Mouse (Mus musculus): ENCODE measurements around the gene Tspan11. TPM values are rescaled to one million over a fixed set of nuclear protein-coding genes. Genes with fewer than 3 reads are reported as not detected.
A peak's percentile ranks its signal among the peaks of the same experiment; 100 is the strongest.

Gene Tspan11
- polyA plus RNA-seq, 1 experiment from 2014 or later, result 8.4 TPM

GRCm38 (mm10) chr6:127853771-127854687 lies 33.4 kb upstream of the Tspan11 start:
- Histone ChIP-seq H3K9ac (replicated peaks; ENCODE audit: low read length) (no peak overlapping the region), H3K27me3 (ENCODE audit: control insufficient read depth, insufficient read depth, low read length) (no peaks in the 10 kb centered on the region), H3K27ac (replicated peaks; ENCODE audit: low read depth, low read length) (no peak overlapping the region), H3K4me1 (ENCODE audit: control insufficient read depth, insufficient read depth, low read length) (peaks cover 20% of the 10 kb centered on the region), H3K36me3 (ENCODE audit: control insufficient read depth, insufficient read depth, low read length) (no peaks in the 10 kb centered on the region), H3K4me2 (ENCODE audit: low read length) (peak overlapping the region; percentile 7; the same call in 1 of the 2 replicates), H3K9me3 (ENCODE audit: control insufficient read depth, low read length) (no peaks in the 10 kb centered on the region), H3K4me3 (replicated peaks; ENCODE audit: low read depth, low read length) (no peak overlapping the region)
- 33% methylated on average over 16 of the region's 16 CpGs for WGBS
- peak; percentile 34; the same call in 1 of the 2 replicates for ATAC-seq (ENCODE audit: low FRiP score, low TSS enrichment)
- peak; percentile 49 for DNase-seq

- no peak overlapping the region for H3K27ac ChIP-seq (replicated peaks; ENCODE audit: low read depth, low read length)
- peaks cover 20% of the 10 kb centered on the region for H3K4me1 ChIP-seq (ENCODE audit: control insufficient read depth, insufficient read depth, low read length)
- H3K9ac ChIP-seq (replicated peaks; ENCODE audit: low read length), result no peak overlapping the region
- ATAC-seq (ENCODE audit: low FRiP score, low TSS enrichment) (no peak), DNase-seq (no peak)
- H3K27me3 ChIP-seq (ENCODE audit: control insufficient read depth, insufficient read depth, low read length), result no peaks in the 10 kb centered on the region
- H3K4me2 ChIP-seq (ENCODE audit: low read length), result no peak overlapping the region
- 90% methylated on average over 2 of the region's 2 CpGs for WGBS
- no peaks in the 10 kb centered on the region for H3K9me3 ChIP-seq (ENCODE audit: control insufficient read depth, low read length)
- no peak overlapping the region for H3K4me3 ChIP-seq (replicated peaks; ENCODE audit: low read depth, low read length)
- H3K36me3 ChIP-seq (ENCODE audit: control insufficient read depth, insufficient read depth, low read length), result no peaks in the 10 kb centered on the region
These were observed 32.7 kb upstream of the Tspan11 start for GRCm38 (mm10) chr6:127854688-127855013.

DNA sequence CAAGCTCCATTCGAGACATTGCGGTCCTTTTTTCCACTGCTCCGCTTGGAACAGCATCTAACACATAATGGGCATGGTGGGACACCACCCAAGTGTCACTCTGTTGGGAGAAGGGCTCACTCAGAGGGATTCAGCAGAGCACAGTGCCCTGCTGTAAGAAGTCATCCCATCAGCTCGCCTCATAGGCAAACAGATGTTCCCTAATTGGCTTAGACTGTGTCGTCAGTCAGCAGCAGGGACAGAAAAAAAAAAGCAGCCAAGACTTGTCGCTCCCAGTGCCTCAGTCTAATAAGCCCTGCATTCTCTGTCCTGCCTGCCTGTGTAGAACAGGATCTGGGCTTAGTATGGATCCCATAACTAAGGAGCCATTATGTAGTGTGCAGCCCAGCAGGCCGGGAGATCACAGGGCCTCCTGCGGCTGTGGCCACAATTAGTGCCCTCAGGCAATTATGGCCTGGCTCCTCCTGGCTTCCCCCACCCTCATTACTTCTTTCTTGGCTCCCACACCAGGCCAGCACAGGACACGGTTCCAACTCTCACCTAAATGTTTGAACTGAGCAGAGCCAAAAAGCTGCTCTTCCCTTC lies 31.6 kb upstream of the Tspan11 start:
- Histone ChIP-seq H3K27me3 (ENCODE audit: control insufficient read depth, insufficient read depth, low read length) (no peaks in the 10 kb centered on the region), H3K4me3 (replicated peaks; ENCODE audit: low read depth, low read length) (no peak overlapping the region), H3K27ac (replicated peaks; ENCODE audit: low read depth, low read length) (0 out of 2 replicates have a peak overlapping the region, but pooled peaks have one; percentile 38), H3K4me1 (ENCODE audit: control insufficient read depth, insufficient read depth, low read length) (peaks cover 20% of the 10 kb centered on the region), H3K9me3 (ENCODE audit: control insufficient read depth, low read length) (no peaks in the 10 kb centered on the region), H3K4me2 (ENCODE audit: low read length) (no peak overlapping the region), H3K9ac (replicated peaks; ENCODE audit: low read length) (no peak overlapping the region), H3K36me3 (ENCODE audit: control insufficient read depth, insufficient read depth, low read length) (no peaks in the 10 kb centered on the region)
- ATAC-seq (ENCODE audit: low FRiP score, low TSS enrichment), result peak; percentile 53; the same call in 1 of the 2 replicates
- WGBS, result 34% methylated on average over 9 of the region's 9 CpGs
- peak; percentile 65 for DNase-seq

DNA sequence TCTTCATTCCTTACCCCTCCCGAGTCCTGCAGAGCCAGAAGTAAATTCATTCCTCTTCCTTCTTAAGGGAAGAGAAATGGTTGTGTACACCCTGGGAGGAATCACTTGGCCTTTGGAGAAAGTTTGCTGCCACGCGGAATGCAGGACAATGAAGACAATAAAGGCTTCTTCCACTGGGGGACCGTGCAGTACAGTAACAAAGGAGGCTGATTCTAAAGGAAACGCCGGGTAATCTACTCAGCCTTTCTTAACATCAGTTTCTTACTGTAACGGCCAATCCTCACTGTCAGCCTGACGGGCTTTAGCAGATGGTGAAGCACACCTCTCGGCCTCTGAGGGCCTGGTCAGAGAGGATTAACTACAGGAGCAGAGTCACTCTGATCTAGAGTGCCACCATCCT lies 25.4 kb upstream of the Tspan11 start:
- H3K36me3 ChIP-seq (ENCODE audit: control insufficient read depth, insufficient read depth, low read length), result no peaks in the 10 kb centered on the region
- WGBS, result 20% methylated on average over 9 of the region's 9 CpGs
- ATAC-seq (ENCODE audit: low FRiP score, low TSS enrichment) (no peak), DNase-seq (peak; percentile 22)
- no peak overlapping the region for H3K9ac ChIP-seq (replicated peaks; ENCODE audit: low read length)
- no peak overlapping the region for H3K27ac ChIP-seq (replicated peaks; ENCODE audit: low read depth, low read length)
- H3K4me2 ChIP-seq (ENCODE audit: low read length), result no peak overlapping the region
- no peak overlapping the region for H3K4me3 ChIP-seq (replicated peaks; ENCODE audit: low read depth, low read length)
- H3K27me3 ChIP-seq (ENCODE audit: control insufficient read depth, insufficient read depth, low read length), result no peaks in the 10 kb centered on the region
- H3K4me1 ChIP-seq (ENCODE audit: control insufficient read depth, insufficient read depth, low read length), result no peaks in the 10 kb centered on the region; the same call in 1 of the 2 replicates
- no peaks in the 10 kb centered on the region for H3K9me3 ChIP-seq (ENCODE audit: control insufficient read depth, low read length)

DNA sequence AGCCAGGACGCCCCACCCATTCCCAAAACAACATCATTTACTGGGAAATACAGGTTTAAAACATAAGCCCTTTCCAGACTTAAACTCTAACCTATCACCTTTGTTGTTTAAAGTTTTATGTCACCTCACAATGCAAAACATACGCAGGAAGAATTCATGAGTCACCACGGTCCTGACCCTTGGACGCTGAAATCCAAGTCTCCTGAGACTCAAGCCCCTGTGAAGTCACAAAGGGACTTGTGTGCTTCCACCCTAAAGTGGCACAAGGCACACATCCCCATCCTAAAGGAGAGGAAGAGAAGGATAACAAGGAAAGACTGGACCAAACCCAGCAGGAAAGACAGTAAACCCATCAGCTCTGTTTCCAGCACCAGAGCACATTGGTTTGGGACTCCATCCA lies 22.0 kb upstream of the Tspan11 start:
- no peak for DNase-seq

DNA sequence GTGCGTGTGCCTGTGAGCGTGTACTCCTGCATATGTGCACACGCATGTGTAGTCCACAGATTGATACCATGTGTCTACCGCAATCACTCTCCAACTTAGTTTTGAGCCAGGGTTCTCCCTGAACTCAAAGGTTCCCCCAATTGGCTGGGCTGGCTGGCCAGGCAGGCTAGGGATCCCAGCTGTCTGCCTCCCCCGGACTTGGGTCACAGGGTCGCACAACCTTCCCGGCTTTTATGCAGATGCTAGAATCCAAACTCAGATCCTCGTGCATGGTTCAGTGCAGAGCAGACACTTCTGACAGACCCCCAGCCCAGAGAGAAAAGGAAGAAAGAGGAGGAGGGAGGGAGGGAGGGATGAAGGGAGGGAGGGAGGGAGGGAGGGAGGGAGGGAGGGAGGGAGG lies 18.8 kb upstream of the Tspan11 start:
- Histone ChIP-seq H3K9ac (replicated peaks; ENCODE audit: low read length) (no peak overlapping the region), H3K27ac (replicated peaks; ENCODE audit: low read depth, low read length) (no peak overlapping the region), H3K4me3 (replicated peaks; ENCODE audit: low read depth, low read length) (no peak overlapping the region), H3K4me2 (ENCODE audit: low read length) (no peak overlapping the region), H3K4me1 (ENCODE audit: control insufficient read depth, insufficient read depth, low read length) (no peaks in the 10 kb centered on the region), H3K27me3 (ENCODE audit: control insufficient read depth, insufficient read depth, low read length) (no peaks in the 10 kb centered on the region), H3K9me3 (ENCODE audit: control insufficient read depth, low read length) (no peaks in the 10 kb centered on the region), H3K36me3 (ENCODE audit: control insufficient read depth, insufficient read depth, low read length) (no peaks in the 10 kb centered on the region)
- ATAC-seq (ENCODE audit: low FRiP score, low TSS enrichment), result no peak
- DNase-seq, result no peak
- 62% methylated on average over 8 of the region's 8 CpGs for WGBS

More for the DNA sequence above, 22.0 kb upstream of the Tspan11 start:
- Histone ChIP-seq H3K9ac (replicated peaks; ENCODE audit: low read length) (no peak overlapping the region), H3K27me3 (ENCODE audit: control insufficient read depth, insufficient read depth, low read length) (no peaks in the 10 kb centered on the region), H3K9me3 (ENCODE audit: control insufficient read depth, low read length) (no peaks in the 10 kb centered on the region), H3K4me1 (ENCODE audit: control insufficient read depth, insufficient read depth, low read length) (no peaks in the 10 kb centered on the region), H3K4me2 (ENCODE audit: low read length) (no peak overlapping the region), H3K36me3 (ENCODE audit: control insufficient read depth, insufficient read depth, low read length) (no peaks in the 10 kb centered on the region), H3K27ac (replicated peaks; ENCODE audit: low read depth, low read length) (no peak overlapping the region), H3K4me3 (replicated peaks; ENCODE audit: low read depth, low read length) (no peak overlapping the region)
- WGBS, result 86% methylated on average over 4 of the region's 4 CpGs
- ATAC-seq (ENCODE audit: low FRiP score, low TSS enrichment), result no peak

DNA sequence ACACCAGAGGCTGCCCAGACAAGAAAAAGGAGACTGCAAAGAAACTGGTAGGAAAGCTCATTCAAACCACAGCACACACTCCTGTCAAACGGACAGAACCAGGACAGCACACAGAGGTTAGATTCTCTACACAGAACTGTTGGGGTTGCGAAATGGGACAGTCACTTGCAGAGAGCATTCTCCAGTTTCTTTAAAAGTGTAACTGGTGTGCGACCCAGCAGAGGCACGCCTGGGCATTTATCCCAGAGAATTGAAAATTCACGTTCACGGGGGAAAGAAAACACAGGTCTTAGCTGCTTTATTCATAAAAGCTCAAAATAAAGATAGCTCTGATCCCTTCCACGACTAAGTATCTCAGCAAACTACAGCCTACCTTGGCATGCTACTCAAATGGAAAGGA lies 18.3 kb upstream of the Tspan11 start:
- Histone ChIP-seq H3K27ac (replicated peaks; ENCODE audit: low read depth, low read length) (no peak overlapping the region), H3K9ac (replicated peaks; ENCODE audit: low read length) (no peak overlapping the region), H3K4me1 (ENCODE audit: control insufficient read depth, insufficient read depth, low read length) (no peaks in the 10 kb centered on the region), H3K27me3 (ENCODE audit: control insufficient read depth, insufficient read depth, low read length) (no peaks in the 10 kb centered on the region), H3K4me3 (replicated peaks; ENCODE audit: low read depth, low read length) (no peak overlapping the region), H3K36me3 (ENCODE audit: control insufficient read depth, insufficient read depth, low read length) (no peaks in the 10 kb centered on the region), H3K4me2 (ENCODE audit: low read length) (no peak overlapping the region), H3K9me3 (ENCODE audit: control insufficient read depth, low read length) (no peaks in the 10 kb centered on the region)
- WGBS, result 83% methylated on average over 7 of the region's 7 CpGs
- DNase-seq (no peak), ATAC-seq (ENCODE audit: low FRiP score, low TSS enrichment) (no peak)

GRCm38 (mm10) chr6:127870345-127871324 lies 16.8 kb upstream of the Tspan11 start:
- Histone ChIP-seq H3K9me3 (ENCODE audit: control insufficient read depth, low read length) (no peaks in the 10 kb centered on the region), H3K27me3 (ENCODE audit: control insufficient read depth, insufficient read depth, low read length) (no peaks in the 10 kb centered on the region), H3K36me3 (ENCODE audit: control insufficient read depth, insufficient read depth, low read length) (no peaks in the 10 kb centered on the region), H3K27ac (replicated peaks; ENCODE audit: low read depth, low read length) (no peak overlapping the region), H3K4me3 (replicated peaks; ENCODE audit: low read depth, low read length) (no peak overlapping the region), H3K9ac (replicated peaks; ENCODE audit: low read length) (no peak overlapping the region), H3K4me1 (ENCODE audit: control insufficient read depth, insufficient read depth, low read length) (no peaks in the 10 kb centered on the region), H3K4me2 (ENCODE audit: low read length) (no peak overlapping the region)
- ATAC-seq (ENCODE audit: low FRiP score, low TSS enrichment) (no peak), DNase-seq (no peak)
- 84% methylated on average over 12 of the region's 12 CpGs for WGBS

All from midbrain, embryonic 14.5 days (tissue).